Mouse (Mus musculus) liver, embryonic 14.5 days (tissue): ENCODE measurements around the gene Stac2. TPM values are rescaled to one million over a fixed set of nuclear protein-coding genes. Genes with fewer than 3 reads are reported as not detected.

Experiments
- ATAC-seq: fragments of 200-750 bp; cut with Nextera tagmentation; 2 replicates; pipeline ENCODE4 v1.8.0; 2017; ENCODE audit warnings: moderate number of reproducible peaks, mild to moderate bottlenecking, moderate library complexity; ENCODE audit not compliant: insufficient read depth
- DNase-seq, 3 experiments: peaks; one replicate each; pipeline ENCODE4 v3.0.0-alpha.2; 2012 to 2013; ENCODE audit warnings: low read depth in 3 of 3, low spot score in 3 of 3
- H3K27ac ChIP-seq: fragments of 300-500 bp; sonication (generic); 2 replicates; pipeline ENCODE4 v1.5.1; 2014; ENCODE audit warnings: moderate library complexity, mild to moderate bottlenecking, control low read depth, inconsistent platforms
- H3K27me3 ChIP-seq: fragments of 300-500 bp; sonication (generic); 2 replicates; pipeline ENCODE4 v1.6.1; 2014; ENCODE audit warnings: mild to moderate bottlenecking, low read length, moderate library complexity; ENCODE audit not compliant: control insufficient read depth, insufficient read depth
- H3K36me3 ChIP-seq: fragments of 300-500 bp; sonication (generic); replicated peaks from 2 replicates; pipeline ENCODE4 v1.6.1; 2014; ENCODE audit warnings: low read depth; ENCODE audit not compliant: control insufficient read depth, insufficient read depth
- H3K4me1 ChIP-seq, 2 experiments: fragments of 200-500 bp in 1 of 2; fragments of 300-500 bp in 1 of 2; sonication (generic) in 1 of 2; replicated peaks; 2 replicates each; pipeline ENCODE4 v1.6.1; 2012 to 2014; ENCODE audit warnings: antibody characterized with exemption in 1 of 2, inconsistent platforms in 1 of 2, low read length in 1 of 2; ENCODE audit not compliant: control insufficient read depth in 2 of 2, insufficient read depth in 2 of 2
- H3K4me2 ChIP-seq: fragments of 300-500 bp; sonication (generic); 2 replicates; pipeline ENCODE4 v1.6.1; 2014; ENCODE audit warnings: low read depth, mild to moderate bottlenecking, control low read depth, moderate library complexity
- H3K4me3 ChIP-seq, 2 experiments: fragments of 200-500 bp in 1 of 2; fragments of 300-500 bp in 1 of 2; sonication (generic) in 1 of 2; 2 replicates each; pipeline ENCODE4 v1.5.1; 2012 to 2014; ENCODE audit warnings: low read depth in 2 of 2, low read length in 2 of 2, mild to moderate bottlenecking in 2 of 2, control low read depth in 1 of 2, inconsistent platforms in 1 of 2, moderate library complexity in 1 of 2; ENCODE audit not compliant: insufficient read depth in 1 of 2
- H3K9ac ChIP-seq: fragments of 300-500 bp; sonication (generic); replicated peaks from 2 replicates; pipeline ENCODE4 v1.6.1; 2014; ENCODE audit warnings: mild to moderate bottlenecking, control low read depth, moderate library complexity
- H3K9me3 ChIP-seq: fragments of 300-500 bp; sonication (generic); 2 replicates; pipeline ENCODE4 v1.6.1; 2016; ENCODE audit warnings: low read length, mixed read lengths; ENCODE audit not compliant: control insufficient read depth
- CTCF ChIP-seq: IDR thresholded peaks from 2 replicates; pipeline ENCODE4 v1.5.1; 2016; ENCODE audit warnings: antibody characterized with exemption, low read depth, control low read depth
- EP300 ChIP-seq: IDR thresholded peaks from 2 replicates; pipeline ENCODE4 v1.6.1; 2016; ENCODE audit warnings: antibody characterized with exemption, low read depth
- WGBS: fragments of 180-500 bp; shearing (Covaris S2); extraction: QIAGEN DNeasy Blood & Tissue Kit; methylation state at CpG from one replicate; pipeline ENCODE4 v1.1.7; 2014; ENCODE audit not compliant: insufficient replicate concordance; 5-methylcytosine and 5-hydroxymethylcytosine counted together
- polyA plus RNA-seq, 2 experiments: library from polyadenylated mRNA; depleted of rRNA in 1 of 2; stranded (reverse) in 1 of 2; unstranded in 1 of 2; fragments of >200 nt; fragmentation: Nextera tagmentation in 1 of 2; extraction: Ambion mirVana in 1 of 2; gene quantifications; 2 replicates each; pipeline versions ENCODE4 v1.2.1 to v1.2.3; 2012 to 2014

Stac2 gene
- polyA plus RNA-seq, 2 experiments = not detected

- DNase-seq (no peak), ATAC-seq (no peak)
- no peak overlapping the region for H3K9ac ChIP-seq
- WGBS = under 1% methylated on average over 27 of the region's 27 CpGs
- no peak overlapping the region for H3K27ac ChIP-seq
- peak overlapping the region; percentile 37 for H3K4me2 ChIP-seq
- peaks cover 4% of the 10 kb centered on the region for H3K36me3 ChIP-seq
- no peaks in the 10 kb centered on the region for H3K9me3 ChIP-seq
- TF ChIP-seq EP300 (no peak), CTCF (no peak)
- peak overlapping the region in 1 of 2 experiments; percentile 13; a peak in 1 of 4 replicates for H3K4me3 ChIP-seq
- H3K27me3 ChIP-seq = peaks cover 23% of the 10 kb centered on the region
- no peaks in the 10 kb centered on the region for H3K4me1 ChIP-seq
Observed at GRCm38 (mm10) chr11:98035977-98036377, 17.3 kb downstream of the Stac2 start.

- TF ChIP-seq CTCF = no peak
- TF ChIP-seq EP300 = no peak
- WGBS = 43% methylated on average over 4 of the region's 4 CpGs
- no peak for ATAC-seq
Observed at GRCm38 (mm10) chr11:98034840-98035239, 18.4 kb downstream of the Stac2 start.

DNA sequence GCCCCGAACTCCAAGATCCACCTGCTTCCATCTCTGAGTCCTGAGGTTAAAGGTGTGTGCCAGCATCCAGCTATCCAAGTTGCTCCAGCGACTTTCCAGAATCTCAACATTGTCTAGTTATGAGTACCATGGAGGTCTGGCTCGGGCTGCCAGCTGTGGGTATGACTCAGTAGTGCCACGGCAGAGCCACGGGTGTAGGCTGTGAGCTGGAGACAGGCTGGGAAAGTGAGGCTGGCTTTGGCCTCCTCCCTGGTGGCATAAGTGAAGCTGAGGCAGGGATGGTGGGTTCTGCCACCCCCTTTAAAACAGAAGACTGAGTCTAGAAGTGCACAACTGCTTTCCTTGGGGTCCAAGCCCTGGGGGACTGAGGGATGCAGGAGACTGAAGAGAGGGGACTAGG lies 19.2 kb downstream of the Stac2 start:
- 61% methylated on average over 5 of the region's 5 CpGs for WGBS
- H3K9ac ChIP-seq = no peak overlapping the region
- H3K4me3 ChIP-seq = no peak overlapping the region
- ATAC-seq (no peak), DNase-seq (no peak)
- no peak overlapping the region for H3K4me2 ChIP-seq
- no peak overlapping the region for H3K27ac ChIP-seq
- TF ChIP-seq EP300 = no peak
- no peak for TF ChIP-seq CTCF
- peaks cover 23% of the 10 kb centered on the region for H3K36me3 ChIP-seq
- H3K9me3 ChIP-seq = no peaks in the 10 kb centered on the region
- peaks cover 23% of the 10 kb centered on the region for H3K27me3 ChIP-seq
- H3K4me1 ChIP-seq = no peaks in the 10 kb centered on the region

More at GRCm38 (mm10) chr11:98034840-98035239, 18.4 kb downstream of the Stac2 start:
- Histone ChIP-seq H3K9me3 (no peaks in the 10 kb centered on the region), H3K4me2 (no peak overlapping the region), H3K9ac (no peak overlapping the region), H3K27ac (no peak overlapping the region), H3K4me1 (no peaks in the 10 kb centered on the region), H3K27me3 (peaks cover 23% of the 10 kb centered on the region), H3K36me3 (peaks cover 15% of the 10 kb centered on the region), H3K4me3 (no peak overlapping the region)
- DNase-seq = no peak

DNA sequence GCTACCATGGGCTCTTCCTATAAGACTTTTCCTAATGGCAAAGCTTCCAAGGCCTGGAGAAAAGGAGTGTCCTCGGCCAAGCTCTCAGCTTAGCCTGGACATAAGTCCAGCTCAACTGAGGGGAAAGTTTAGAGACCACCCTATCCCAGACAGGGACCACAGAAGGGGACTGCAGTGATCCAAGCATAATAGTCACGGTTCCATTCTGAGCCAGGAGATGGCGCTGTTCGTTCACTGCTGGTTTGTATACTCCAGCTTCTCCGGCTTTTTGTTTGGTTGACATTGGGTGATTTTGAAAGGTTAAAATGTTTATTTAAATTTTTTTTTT lies 21.9 kb downstream of the Stac2 start:
- no peak for ATAC-seq

DNA sequence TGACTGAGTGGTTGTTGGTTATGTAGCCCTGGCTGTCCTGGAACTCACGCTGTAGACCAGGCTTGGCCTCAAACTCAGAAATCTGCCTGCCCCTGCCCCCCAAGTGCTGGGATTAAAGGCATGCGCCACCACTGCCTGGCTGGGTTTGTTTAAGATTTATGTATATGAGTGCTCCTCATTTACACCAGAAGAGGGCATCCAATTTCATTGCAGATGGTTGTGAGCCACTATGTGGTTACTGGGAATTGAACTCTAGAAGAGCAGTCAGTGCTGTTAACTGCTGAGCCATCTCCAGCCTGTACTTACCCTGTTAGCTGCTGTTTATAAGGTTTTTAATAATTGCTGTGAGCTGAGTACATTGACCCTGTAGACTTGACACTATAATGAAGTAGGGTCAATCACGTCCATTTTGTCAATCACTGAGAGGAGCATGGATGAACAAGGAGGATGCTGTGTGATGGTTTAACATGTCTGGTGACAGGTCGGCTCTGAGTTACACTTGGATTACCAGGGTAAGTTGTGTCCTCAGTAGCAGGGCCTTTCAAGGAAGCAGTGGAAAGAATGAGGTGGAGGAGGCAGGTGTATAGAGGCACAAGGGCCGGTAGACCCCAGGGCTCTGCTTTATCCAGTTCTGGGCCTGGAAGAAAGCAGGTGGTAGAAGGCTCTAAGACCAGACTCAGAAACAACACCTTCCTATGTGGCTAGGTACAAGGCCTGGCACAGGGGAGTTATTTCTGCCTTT lies 22.4 kb downstream of the Stac2 start:
- ATAC-seq = no peak
- peaks cover 35% of the 10 kb centered on the region for H3K36me3 ChIP-seq
- H3K4me1 ChIP-seq = peaks cover 3% of the 10 kb centered on the region in 2 experiments; a peak in 3 of 4 replicates
- no peak overlapping the region for H3K27ac ChIP-seq
- H3K9ac ChIP-seq = no peak overlapping the region
- H3K27me3 ChIP-seq = peaks cover 12% of the 10 kb centered on the region
- no peaks in the 10 kb centered on the region for H3K9me3 ChIP-seq
- TF ChIP-seq EP300 (no peak), CTCF (peak; percentile 22; the same call in 1 of the 2 replicates)
- 52% methylated on average over 5 of the region's 5 CpGs for WGBS
- no peak overlapping the region for H3K4me2 ChIP-seq
- DNase-seq = no peak
- H3K4me3 ChIP-seq = no peak overlapping the region

More for the DNA sequence above, 21.9 kb downstream of the Stac2 start:
- Histone ChIP-seq H3K9me3 (no peaks in the 10 kb centered on the region), H3K4me1 (no peaks in the 10 kb centered on the region; a peak in 1 of 4 replicates), H3K4me3 (no peak overlapping the region), H3K9ac (no peak overlapping the region), H3K4me2 (no peak overlapping the region), H3K27me3 (peaks cover 17% of the 10 kb centered on the region), H3K36me3 (peaks cover 35% of the 10 kb centered on the region), H3K27ac (no peak overlapping the region)
- WGBS = 12% methylated on average over 5 of the region's 5 CpGs
- peak; percentile 37 to 47 (median 41) for DNase-seq
- TF ChIP-seq CTCF (peak; percentile 88), EP300 (no peak)
